Mouse (Mus musculus) E14TG2a.4 (cell line): ENCODE data around the gene Cdc16.

Source experiments
- CTCF ChIP-seq: conservative IDR thresholded peaks from 2 replicates; pipeline ENCODE4 v1.5.1; 2014; ENCODE audit warnings: low read length
- POU5F1 ChIP-seq: IDR thresholded peaks from 2 replicates; pipeline ENCODE4 v1.6.1; 2014; ENCODE audit warnings: low read length, borderline replicate concordance

DNA sequence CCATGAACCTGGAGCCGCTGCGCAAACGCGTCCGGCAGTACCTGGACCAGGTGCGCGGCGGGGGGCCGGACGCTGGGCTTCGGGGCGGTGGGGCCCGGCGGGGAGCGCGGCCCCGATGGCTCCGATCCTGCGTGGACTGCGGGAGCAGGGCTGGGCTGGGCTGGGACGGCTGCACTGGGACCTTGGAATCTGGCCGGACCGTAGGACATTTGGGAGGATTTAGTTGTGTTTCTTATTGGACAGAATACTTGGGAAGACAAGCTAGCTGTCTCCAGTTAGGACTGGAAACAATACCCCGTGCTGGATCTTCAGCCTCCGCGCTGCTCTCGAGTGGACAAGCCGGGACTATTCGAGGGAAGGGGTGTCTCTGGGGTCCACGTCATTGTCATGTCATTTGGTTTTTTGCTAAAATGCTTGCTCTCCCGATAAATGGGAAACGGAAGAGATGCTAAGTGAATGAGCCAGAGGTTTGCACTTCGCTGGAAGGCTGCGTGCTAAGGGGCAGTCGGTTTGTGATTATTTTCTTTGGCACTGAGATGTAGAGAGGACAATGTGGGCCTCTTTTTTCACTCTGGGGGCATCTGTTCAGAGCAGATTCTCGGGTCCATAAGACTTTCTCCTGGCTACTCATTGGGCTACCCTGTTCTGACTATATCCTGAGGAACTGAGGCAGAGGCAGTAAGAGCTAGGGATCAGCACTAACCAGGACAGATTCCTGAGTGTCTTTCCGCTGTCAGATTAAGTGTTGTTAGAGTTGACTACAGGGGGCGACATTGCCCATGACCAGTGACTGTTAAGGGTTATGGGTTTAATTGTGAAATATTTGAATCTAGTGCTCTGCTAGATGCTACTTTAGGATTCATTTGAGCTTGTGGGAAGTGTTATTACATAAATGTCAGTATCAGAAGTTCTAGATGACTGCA is 590 bp downstream of the Cdc16 start:
- TF ChIP-seq CTCF = peak; percentile 47
- no peak for TF ChIP-seq POU5F1
